Mouse (Mus musculus) midbrain, embryonic 13.5 days (tissue): ENCODE results near the gene Crisp1. TPM values are rescaled to one million over a fixed set of nuclear protein-coding genes. Genes with fewer than 3 reads are reported as not detected.

Experiments
- ATAC-seq: fragments of 200-750 bp; cut with Nextera tagmentation; 2 replicates; pipeline ENCODE4 v1.8.0; 2017; ENCODE audit warnings: mild to moderate bottlenecking, moderate TSS enrichment, moderate library complexity
- H3K27ac ChIP-seq: fragments of 300-500 bp; sonication (generic); 2 replicates; pipeline ENCODE4 v1.5.1; 2015; ENCODE audit warnings: inconsistent platforms, mild to moderate bottlenecking, moderate library complexity
- H3K27me3 ChIP-seq: fragments of 300-500 bp; sonication (generic); 2 replicates; pipeline ENCODE4 v1.6.1; 2015; ENCODE audit warnings: mild to moderate bottlenecking, inconsistent platforms
- H3K36me3 ChIP-seq: fragments of 300-500 bp; sonication (generic); 2 replicates; pipeline ENCODE4 v1.6.1; 2015; ENCODE audit warnings: mild to moderate bottlenecking, inconsistent platforms
- H3K4me1 ChIP-seq: fragments of 300-500 bp; sonication (generic); replicated peaks from 2 replicates; pipeline ENCODE4 v1.6.1; 2015; ENCODE audit warnings: inconsistent platforms
- H3K4me2 ChIP-seq: fragments of 300-500 bp; sonication (generic); replicated peaks from 2 replicates; pipeline ENCODE4 v1.6.1; 2015; ENCODE audit warnings: moderate library complexity, mild to moderate bottlenecking, inconsistent platforms
- H3K4me3 ChIP-seq: fragments of 300-500 bp; sonication (generic); replicated peaks from 2 replicates; pipeline ENCODE4 v1.5.1; 2015; ENCODE audit warnings: mild to moderate bottlenecking, inconsistent platforms
- H3K9ac ChIP-seq: fragments of 300-500 bp; sonication (generic); replicated peaks from 2 replicates; pipeline ENCODE4 v1.6.1; 2015; ENCODE audit warnings: mild to moderate bottlenecking, inconsistent platforms
- H3K9me3 ChIP-seq: fragments of 300-500 bp; sonication (generic); 2 replicates; pipeline ENCODE4 v1.6.1; 2016; ENCODE audit warnings: mild to moderate bottlenecking, inconsistent platforms
- WGBS: fragments of 180-500 bp; shearing (Covaris S2); methylation state at CpG from one replicate; pipeline ENCODE4 v1.1.7; 2015; 5-methylcytosine and 5-hydroxymethylcytosine counted together
- polyA plus RNA-seq: library from polyadenylated mRNA; unstranded; fragments of >200 nt; fragmentation: Nextera tagmentation; extraction: Ambion mirVana; gene quantifications from 2 replicates; pipeline ENCODE4 v1.2.1, GENCODE M21; 2015

The Crisp1 gene
- polyA plus RNA-seq: not detected in 2 replicates

DNA sequence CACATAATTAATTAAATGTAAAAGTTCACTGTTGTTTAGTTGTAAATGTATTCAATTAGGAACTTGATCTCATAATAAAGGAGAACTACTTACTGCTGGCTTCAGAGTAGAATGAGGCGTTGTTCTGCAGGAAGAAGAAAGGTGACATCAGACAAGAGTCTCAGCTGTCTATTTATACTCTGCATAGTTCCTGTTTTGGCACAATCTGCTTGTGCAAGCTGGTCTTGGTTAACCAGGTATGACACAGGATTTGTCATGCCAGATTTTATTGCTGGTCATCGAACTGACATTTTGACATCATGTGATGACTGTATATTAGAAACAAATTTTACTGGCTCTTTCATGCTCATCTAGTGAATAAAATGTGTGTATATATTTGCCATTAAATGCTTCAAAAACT lies at the start of gene Crisp1:
TSS of gene Crisp1 (minus strand) at position 146 of the 400 bp plus-strand sequence.
- 75% methylated on average over 2 of the region's 2 CpGs for WGBS
- H3K9ac ChIP-seq: no peak within 1 kb of the TSS
- no peak for ATAC-seq
- no peak within 1 kb of the TSS for H3K27ac ChIP-seq
- H3K36me3 ChIP-seq: no peaks in the 10 kb centered on the region
- H3K4me3 ChIP-seq: no peak within 1 kb of the TSS
- H3K4me1 ChIP-seq: no peaks in the 10 kb centered on the region
- H3K27me3 ChIP-seq: no peaks in the 10 kb centered on the region
- H3K4me2 ChIP-seq: no peak within 1 kb of the TSS
- no peaks in the 10 kb centered on the region for H3K9me3 ChIP-seq

GRCm38 (mm10) chr17:40342497-40343009 lies 23.5 kb upstream of the Crisp1 start:
- Histone ChIP-seq H3K4me1 (no peaks in the 10 kb centered on the region), H3K4me3 (no peak overlapping the region), H3K4me2 (no peak overlapping the region), H3K27ac (no peak overlapping the region), H3K9me3 (no peaks in the 10 kb centered on the region), H3K27me3 (no peaks in the 10 kb centered on the region), H3K36me3 (no peaks in the 10 kb centered on the region), H3K9ac (no peak overlapping the region)
- ATAC-seq: no peak
- WGBS: 70% methylated on average over 3 of the region's 3 CpGs

DNA sequence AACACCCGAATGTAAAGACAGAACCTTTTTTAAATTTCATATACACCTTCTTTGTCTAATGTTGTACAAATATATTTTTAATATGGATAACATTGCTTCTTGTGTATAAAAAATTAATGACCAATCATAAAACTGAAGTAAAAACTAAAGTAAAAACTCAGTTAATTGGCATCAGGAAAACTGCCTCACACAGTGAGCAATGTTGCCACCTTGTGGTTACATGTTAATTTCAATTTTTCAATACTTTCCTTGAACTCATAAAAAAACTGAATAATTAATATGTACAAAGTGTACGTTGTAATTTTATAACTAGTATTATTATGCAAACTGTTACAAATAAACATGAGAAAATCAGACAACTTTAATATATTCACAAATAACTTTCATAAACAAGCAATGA lies 33.6 kb downstream of the Crisp1 start:
- Histone ChIP-seq H3K27me3 (no peaks in the 10 kb centered on the region), H3K4me3 (no peak overlapping the region), H3K27ac (no peak overlapping the region), H3K9ac (no peak overlapping the region), H3K4me1 (no peaks in the 10 kb centered on the region), H3K9me3 (no peaks in the 10 kb centered on the region), H3K4me2 (no peak overlapping the region), H3K36me3 (no peaks in the 10 kb centered on the region)
- 75% methylated on average over 2 of the region's 2 CpGs for WGBS
- no peak for ATAC-seq

GRCm38 (mm10) chr17:40275519-40275918 lies 43.5 kb downstream of the Crisp1 start:
- no peak for ATAC-seq
- no peaks in the 10 kb centered on the region for H3K4me1 ChIP-seq
- no peaks in the 10 kb centered on the region for H3K27me3 ChIP-seq
- H3K9ac ChIP-seq: no peak overlapping the region
- H3K4me2 ChIP-seq: no peak overlapping the region
- 64% methylated on average over 1 of the region's 1 CpGs for WGBS
- H3K4me3 ChIP-seq: no peak overlapping the region
- H3K9me3 ChIP-seq: no peaks in the 10 kb centered on the region
- H3K27ac ChIP-seq: no peak overlapping the region
- no peaks in the 10 kb centered on the region for H3K36me3 ChIP-seq

GRCm38 (mm10) chr17:40274906-40275470 lies 44.0 kb downstream of the Crisp1 start:
- 29% methylated on average over 1 of the region's 1 CpGs for WGBS
- no peak overlapping the region for H3K4me3 ChIP-seq
- no peaks in the 10 kb centered on the region for H3K27me3 ChIP-seq
- no peak overlapping the region for H3K4me2 ChIP-seq
- no peak overlapping the region for H3K27ac ChIP-seq
- no peak for ATAC-seq
- no peaks in the 10 kb centered on the region for H3K4me1 ChIP-seq
- no peaks in the 10 kb centered on the region for H3K36me3 ChIP-seq
- no peaks in the 10 kb centered on the region for H3K9me3 ChIP-seq
- H3K9ac ChIP-seq: no peak overlapping the region

DNA sequence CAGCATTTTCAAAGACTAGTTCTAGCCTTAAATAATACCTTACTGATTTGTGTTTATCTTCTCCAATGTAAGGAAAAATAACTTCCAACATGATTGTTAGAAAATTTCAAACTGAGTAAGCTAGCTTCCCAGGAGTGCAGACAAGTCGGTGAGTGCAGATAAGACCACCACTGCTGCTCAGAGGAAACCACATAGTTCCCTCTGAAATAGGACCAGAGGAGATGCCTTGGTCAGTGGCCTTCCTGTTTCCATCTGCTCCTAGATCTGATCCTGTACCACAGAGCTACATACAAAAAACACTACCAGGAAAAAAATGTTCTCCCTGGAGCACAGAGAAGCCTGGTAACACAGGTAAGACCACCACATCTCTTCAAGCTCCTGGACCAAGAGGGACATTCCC lies 66.5 kb downstream of the Crisp1 start:
- H3K27me3 ChIP-seq: no peaks in the 10 kb centered on the region
- no peaks in the 10 kb centered on the region for H3K9me3 ChIP-seq
- no peak overlapping the region for H3K4me2 ChIP-seq
- H3K4me1 ChIP-seq: no peaks in the 10 kb centered on the region
- H3K27ac ChIP-seq: no peak overlapping the region
- H3K36me3 ChIP-seq: no peaks in the 10 kb centered on the region
- no peak overlapping the region for H3K4me3 ChIP-seq
- ATAC-seq: no peak
- H3K9ac ChIP-seq: no peak overlapping the region
- WGBS: 89% methylated on average over 1 of the region's 1 CpGs

Other genes starting within 250 kb of the Crisp1 start
- gene AC192777.2, start 223.8 kb downstream of the Crisp1 start, polyA plus RNA-seq: not detected in 2 replicates
- gene Pgk2, start 110.6 kb downstream of the Crisp1 start, polyA plus RNA-seq: not detected in 2 replicates
- not detected in 2 replicates for gene Crisp3, start 76.9 kb downstream of the Crisp1 start, polyA plus RNA-seq
- not detected in 2 replicates for gene Esp8, start 200.8 kb upstream of the Crisp1 start, polyA plus RNA-seq
- gene Esp6, start 242.3 kb upstream of the Crisp1 start, polyA plus RNA-seq: not detected in 2 replicates